Mouse (Mus musculus): ENCODE measurements around the gene Fads3.

- TF ChIP-seq POLR2A (IDR thresholded peaks at IDR 0.05; ENCODE audit: borderline replicate concordance, extremely low read depth, low read depth, low read length) (no peak), CTCF (IDR thresholded peaks at IDR 0.05; ENCODE audit: insufficient read depth, low read length) (no peak)
These were observed 67.3 kb downstream of the Fads3 start for GRCm38 (mm10) chr19:10108666-10109065.
